Mouse (Mus musculus): ENCODE results near the gene Foxr1.

DNA sequence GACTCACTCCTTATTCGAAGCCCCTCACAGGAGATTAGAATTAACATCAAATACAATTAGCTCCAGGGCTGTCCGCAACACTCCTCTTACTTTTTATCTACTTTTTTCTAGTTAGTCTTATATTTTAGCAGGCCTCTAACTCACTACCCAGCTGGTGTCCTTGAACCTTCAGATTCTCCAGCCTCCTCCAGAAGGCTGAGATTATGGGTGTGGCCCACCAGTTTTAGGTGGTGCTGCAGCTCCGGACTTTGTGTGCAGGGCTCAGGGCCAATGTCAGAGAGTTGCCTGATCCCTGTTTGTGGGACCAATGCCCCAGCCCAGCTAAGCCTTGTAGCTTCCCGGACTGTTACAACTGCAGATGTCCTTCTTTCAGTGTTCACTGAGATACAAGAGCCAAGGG is 17.4 kb downstream of the Foxr1 start:
- no peak for TF ChIP-seq POLR2A (IDR thresholded peaks at IDR 0.05; ENCODE audit: borderline replicate concordance, insufficient read depth, low read length)
- no peak for TF ChIP-seq CTCF (IDR thresholded peaks at IDR 0.05; ENCODE audit: borderline replicate concordance, insufficient read depth, low read depth, low read length)

Measured in cerebellum, adult 2 months (tissue).